Mouse (Mus musculus) erythroblast, embryonic 14.5 days (primary cell): ENCODE measurements at regions not wholly inside any gene's neighbourhood (a gene's known extent, or its start where the extent isn't known, plus 50 kb on each side); places are given as distances from the start of the nearest gene placed in this dataset.
"Not testable (repeated sequence)": the region's sequence is repeated elsewhere in the genome, so short reads cannot be mapped to it uniquely, and the experiment has no call there.

Source experiments
- GATA1 ChIP-seq: IDR thresholded peaks from 2 replicates; pipeline ENCODE4 v1.6.1; 2012; ENCODE audit warnings: low read length, inconsistent platforms, mixed read lengths
- TAL1 ChIP-seq: IDR thresholded peaks from 3 replicates; pipeline ENCODE4 v1.6.1; 2012; ENCODE audit warnings: low read length, inconsistent platforms, mixed read lengths

DNA sequence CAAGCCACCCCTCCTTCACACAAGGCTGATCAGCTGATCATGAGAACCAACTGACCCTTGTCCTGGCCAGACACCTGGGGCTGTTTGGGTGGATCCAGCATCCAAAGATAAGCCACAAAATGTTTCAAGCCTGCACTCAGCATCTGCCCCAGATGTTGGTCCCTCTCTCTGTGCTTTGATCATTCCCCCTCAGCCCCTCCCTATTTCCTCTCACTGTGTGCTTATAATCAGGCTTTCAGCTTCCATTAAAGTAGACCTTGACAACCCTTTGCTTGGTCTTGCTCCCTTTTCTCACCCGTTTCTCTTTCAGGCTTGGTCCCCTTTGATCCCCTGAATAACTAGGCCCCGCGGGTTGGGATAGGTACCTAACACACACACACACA is 58.4 kb upstream of the Chd2 start:
- TF ChIP-seq GATA1, TAL1: not testable (repeated sequence)
